Mouse (Mus musculus) testis, adult 2 months (tissue): ENCODE data around the gene Ctbp2.

Source experiments
- CTCF ChIP-seq: fragments of 200-500 bp; IDR thresholded peaks from 2 replicates; pipeline ENCODE4 v1.5.1; 2012; ENCODE audit warnings: low read depth, mild to moderate bottlenecking, inconsistent platforms, low read length, moderate library complexity; ENCODE audit not compliant: control insufficient read depth, insufficient read depth, insufficient replicate concordance
- POLR2A ChIP-seq: fragments of 200-500 bp; IDR thresholded peaks from 2 replicates; pipeline ENCODE4 v1.6.1; 2012; ENCODE audit warnings: low read depth, mild to moderate bottlenecking, inconsistent platforms, low read length, moderate library complexity; ENCODE audit not compliant: control insufficient read depth

- no peak for TF ChIP-seq CTCF
- TF ChIP-seq POLR2A = no peak
These were observed 111.4 kb downstream of the Ctbp2 start for GRCm38 (mm10) chr7:133012637-133013366.
